Mouse (Mus musculus): Measurements from ENCODE around the gene Col1a1. TPM values are rescaled to one million over a fixed set of nuclear protein-coding genes. Genes with fewer than 3 reads are reported as not detected.
A peak's percentile ranks its signal among the peaks of the same experiment; 100 is the strongest.

The Col1a1 gene
- total and polyA plus RNA-seq, 2 experiments from 2014 or later: 44.7 to 65.4 TPM

GRCm38 (mm10) chr11:94979462-94980179, 43.6 kb downstream of the Col1a1 start:
- peak overlapping the region; percentile 35 for H3K4me2 ChIP-seq (ENCODE audit: low read depth, low read length, poor library complexity, severe bottlenecking)
- H3K4me1 ChIP-seq (ENCODE audit: insufficient read depth, low read length): 0 out of 2 replicates have a peak, but pooled peaks cover 5% of the 10 kb centered on the region
- DNase-seq (ENCODE audit: low spot score) (no peak), ATAC-seq (ENCODE audit: low FRiP score) (no peak)
- H3K27me3 ChIP-seq (ENCODE audit: insufficient read depth, low read length): no peaks in the 10 kb centered on the region
- no peak for TF ChIP-seq CTCF (IDR thresholded peaks at IDR 0.05)
- 71% methylated on average over 11 of the region's 11 CpGs for WGBS
- peak overlapping the region; percentile 52 for H3K27ac ChIP-seq (ENCODE audit: low read depth, low read length)
- peak overlapping the region; percentile 19; the same call in 1 of the 2 replicates for H3K4me3 ChIP-seq (ENCODE audit: low read depth, low read length)
- 0 out of 2 replicates have a peak overlapping the region, but pooled peaks have one; percentile 4 for H3K9ac ChIP-seq (replicated peaks; ENCODE audit: low read length, poor library complexity, severe bottlenecking)
- H3K9me3 ChIP-seq (ENCODE audit: low read length): no peaks in the 10 kb centered on the region
- H3K36me3 ChIP-seq (ENCODE audit: insufficient read depth, low read length): no peaks in the 10 kb centered on the region

- Histone ChIP-seq H3K4me1 (ENCODE audit: insufficient read depth, low read length) (peaks cover 13% of the 10 kb centered on the region), H3K9me3 (ENCODE audit: low read length) (no peaks in the 10 kb centered on the region), H3K36me3 (ENCODE audit: insufficient read depth, low read length) (no peaks in the 10 kb centered on the region), H3K4me2 (ENCODE audit: low read depth, low read length, poor library complexity, severe bottlenecking) (no peak overlapping the region), H3K4me3 (ENCODE audit: low read depth, low read length) (no peak overlapping the region), H3K27ac (ENCODE audit: low read depth, low read length) (no peak overlapping the region), H3K27me3 (ENCODE audit: insufficient read depth, low read length) (no peaks in the 10 kb centered on the region), H3K9ac (replicated peaks; ENCODE audit: low read length, poor library complexity, severe bottlenecking) (no peak overlapping the region)
- WGBS: 37% methylated on average over 1 of the region's 1 CpGs
- no peak for TF ChIP-seq CTCF (IDR thresholded peaks at IDR 0.05)
- DNase-seq (ENCODE audit: low spot score): no peak
- no peak for ATAC-seq (ENCODE audit: low FRiP score)
Measured at GRCm38 (mm10) chr11:94985140-94985539, 49.1 kb downstream of the Col1a1 start.

GRCm38 (mm10) chr11:94985822-94986221, 49.8 kb downstream of the Col1a1 start:
- no peak overlapping the region for H3K4me2 ChIP-seq (ENCODE audit: low read depth, low read length, poor library complexity, severe bottlenecking)
- H3K27me3 ChIP-seq (ENCODE audit: insufficient read depth, low read length): no peaks in the 10 kb centered on the region
- no peak for TF ChIP-seq CTCF (IDR thresholded peaks at IDR 0.05)
- H3K4me1 ChIP-seq (ENCODE audit: insufficient read depth, low read length): peaks cover 17% of the 10 kb centered on the region
- no peak overlapping the region for H3K27ac ChIP-seq (ENCODE audit: low read depth, low read length)
- WGBS: 74% methylated on average over 5 of the region's 5 CpGs
- no peak overlapping the region for H3K4me3 ChIP-seq (ENCODE audit: low read depth, low read length)
- H3K9me3 ChIP-seq (ENCODE audit: low read length): no peaks in the 10 kb centered on the region
- H3K36me3 ChIP-seq (ENCODE audit: insufficient read depth, low read length): no peaks in the 10 kb centered on the region
- DNase-seq (ENCODE audit: low spot score) (no peak), ATAC-seq (ENCODE audit: low FRiP score) (no peak)
- no peak overlapping the region for H3K9ac ChIP-seq (replicated peaks; ENCODE audit: low read length, poor library complexity, severe bottlenecking)

- Histone ChIP-seq H3K4me1 (ENCODE audit: insufficient read depth, low read length) (peaks cover 17% of the 10 kb centered on the region), H3K27me3 (ENCODE audit: insufficient read depth, low read length) (no peaks in the 10 kb centered on the region), H3K27ac (ENCODE audit: low read depth, low read length) (no peak overlapping the region), H3K4me2 (ENCODE audit: low read depth, low read length, poor library complexity, severe bottlenecking) (no peak overlapping the region), H3K4me3 (ENCODE audit: low read depth, low read length) (no peak overlapping the region), H3K9ac (replicated peaks; ENCODE audit: low read length, poor library complexity, severe bottlenecking) (no peak overlapping the region), H3K36me3 (ENCODE audit: insufficient read depth, low read length) (no peaks in the 10 kb centered on the region), H3K9me3 (ENCODE audit: low read length) (no peaks in the 10 kb centered on the region)
- TF ChIP-seq CTCF (IDR thresholded peaks at IDR 0.05): no peak
- DNase-seq (ENCODE audit: low spot score) (no peak), ATAC-seq (ENCODE audit: low FRiP score) (no peak)
- 48% methylated on average over 2 of the region's 2 CpGs for WGBS
Measured at GRCm38 (mm10) chr11:94986435-94986834, 50.4 kb downstream of the Col1a1 start.

GRCm38 (mm10) chr11:94987341-94987740, 51.3 kb downstream of the Col1a1 start:
- Histone ChIP-seq H3K4me1 (ENCODE audit: insufficient read depth, low read length) (peaks cover 17% of the 10 kb centered on the region), H3K27ac (ENCODE audit: low read depth, low read length) (no peak overlapping the region), H3K9ac (replicated peaks; ENCODE audit: low read length, poor library complexity, severe bottlenecking) (no peak overlapping the region), H3K27me3 (ENCODE audit: insufficient read depth, low read length) (no peaks in the 10 kb centered on the region), H3K4me3 (ENCODE audit: low read depth, low read length) (no peak overlapping the region), H3K36me3 (ENCODE audit: insufficient read depth, low read length) (no peaks in the 10 kb centered on the region), H3K4me2 (ENCODE audit: low read depth, low read length, poor library complexity, severe bottlenecking) (no peak overlapping the region), H3K9me3 (ENCODE audit: low read length) (no peaks in the 10 kb centered on the region)
- TF ChIP-seq CTCF (IDR thresholded peaks at IDR 0.05): no peak
- 38% methylated on average over 6 of the region's 6 CpGs for WGBS
- DNase-seq (ENCODE audit: low spot score): no peak
- ATAC-seq (ENCODE audit: low FRiP score): no peak

- ATAC-seq (ENCODE audit: low FRiP score): no peak
- 81% methylated on average over 8 of the region's 8 CpGs for WGBS
- Histone ChIP-seq H3K36me3 (ENCODE audit: insufficient read depth, low read length) (no peaks in the 10 kb centered on the region), H3K27me3 (ENCODE audit: insufficient read depth, low read length) (no peaks in the 10 kb centered on the region), H3K9me3 (ENCODE audit: low read length) (no peaks in the 10 kb centered on the region), H3K4me3 (ENCODE audit: low read depth, low read length) (no peak overlapping the region), H3K27ac (ENCODE audit: low read depth, low read length) (no peak overlapping the region), H3K9ac (replicated peaks; ENCODE audit: low read length, poor library complexity, severe bottlenecking) (no peak overlapping the region), H3K4me2 (ENCODE audit: low read depth, low read length, poor library complexity, severe bottlenecking) (no peak overlapping the region), H3K4me1 (ENCODE audit: insufficient read depth, low read length) (peaks cover 17% of the 10 kb centered on the region)
- TF ChIP-seq CTCF (IDR thresholded peaks at IDR 0.05): no peak
- no peak for DNase-seq (ENCODE audit: low spot score)
Measured at GRCm38 (mm10) chr11:94987851-94988250, 51.8 kb downstream of the Col1a1 start.

All from midbrain, postnatal 0 days (tissue).